Mouse (Mus musculus): Measurements from ENCODE around the gene Ccdc40.

DNA sequence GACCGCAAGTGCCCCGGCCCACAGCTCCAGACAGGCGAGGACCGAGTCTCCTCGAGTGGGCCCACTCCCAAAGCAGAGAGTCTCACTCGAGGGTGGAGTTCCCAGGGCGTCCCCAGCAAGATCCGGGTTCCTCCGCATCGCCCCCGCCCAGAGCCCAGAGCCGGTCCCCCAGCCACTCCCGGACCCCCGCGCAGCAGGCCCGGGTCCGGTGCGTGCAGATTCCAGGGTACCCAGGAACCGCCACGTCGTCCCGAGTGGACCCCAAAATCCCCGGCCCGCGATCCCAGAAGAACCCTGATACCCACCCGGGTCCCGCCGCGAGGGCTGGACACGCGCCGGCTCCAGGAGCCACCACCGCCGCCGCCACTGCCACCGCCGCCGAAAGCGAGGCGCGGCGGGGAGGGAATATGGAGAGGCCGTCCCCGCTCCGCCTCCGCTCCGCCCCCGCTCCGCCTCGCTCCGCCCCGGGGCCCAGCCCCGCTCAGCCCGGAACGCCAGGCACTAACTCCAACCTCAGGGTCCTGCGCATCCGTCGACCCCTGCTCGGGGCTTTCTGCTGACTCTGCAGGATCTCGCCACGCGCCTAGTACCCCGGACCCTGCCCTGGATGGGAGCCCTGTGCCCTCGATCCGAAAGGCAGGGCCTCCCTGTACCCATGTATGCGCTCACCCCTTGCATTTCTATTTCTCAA is at the start of gene Ccdc40, which contains the start of gene Tbc1d16:
- no peak for TF ChIP-seq CTCF (IDR thresholded peaks at IDR 0.05; ENCODE audit: extremely low read depth, insufficient read length, insufficient replicate concordance, low read depth, low read length)
- TF ChIP-seq POLR2A (IDR thresholded peaks at IDR 0.05; ENCODE audit: low read depth, low read length), result no peak; the same call in 1 of the 2 replicates
